7 mouse cellular contexts compared by ENCODE assay signal in genomic region chr5:122644111-122644607, GRCm38 (mm10). TPM values are rescaled to one million over a fixed set of nuclear protein-coding genes. Genes with fewer than 3 reads are reported as not detected.
DNase-seq lines count a peak whose midpoint lies in the region; ATAC-seq and TF ChIP-seq lines count a peak whose summit lies in the region.

No protein-coding gene starts in this region.

- no peaks in the 10 kb centered on the region for H3K9me3 ChIP-seq in limb, embryonic 14.5 days (ENCODE audit: control insufficient read depth, low read length)
- no peaks in the 10 kb centered on the region for H3K9me3 ChIP-seq in limb, embryonic 10.5 days (replicated peaks)
- H3K9me3 ChIP-seq in midbrain, embryonic 15.5 days, result no peaks in the 10 kb centered on the region

- H3K4me2 ChIP-seq in limb, embryonic 14.5 days (replicated peaks; ENCODE audit: low read depth, low read length, severe bottlenecking), result no peak overlapping the region
- H3K4me2 ChIP-seq in midbrain, embryonic 15.5 days, result peak overlapping the region; percentile 0; the same call in 1 of the 2 replicates

- no peak overlapping the region for H3K4me3 ChIP-seq in limb, embryonic 14.5 days (replicated peaks; ENCODE audit: low read length)
- no peak overlapping the region for H3K4me3 ChIP-seq in limb, embryonic 10.5 days
- H3K4me3 ChIP-seq in midbrain, embryonic 15.5 days, result no peak overlapping the region

- TF ChIP-seq POLR2A in limb, embryonic 14.5 days (IDR thresholded peaks at IDR 0.05; ENCODE audit: borderline replicate concordance, extremely low read depth, insufficient read depth, insufficient read length), result no peak

- no peaks in the 10 kb centered on the region for H3K36me3 ChIP-seq in limb, embryonic 14.5 days (ENCODE audit: control insufficient read depth, insufficient read depth, low read length)
- no peaks in the 10 kb centered on the region for H3K36me3 ChIP-seq in limb, embryonic 10.5 days
- no peaks in the 10 kb centered on the region for H3K36me3 ChIP-seq in midbrain, embryonic 15.5 days (replicated peaks)

- no peak overlapping the region for H3K9ac ChIP-seq in limb, embryonic 14.5 days (ENCODE audit: low read depth, low read length, severe bottlenecking)
- no peak overlapping the region for H3K9ac ChIP-seq in midbrain, embryonic 15.5 days

- H3K27me3 ChIP-seq in limb, embryonic 14.5 days (ENCODE audit: control insufficient read depth, insufficient read depth, low read length), result no peaks in the 10 kb centered on the region
- no peaks in the 10 kb centered on the region for H3K27me3 ChIP-seq in limb, embryonic 10.5 days (ENCODE audit: low read depth, poor library complexity, severe bottlenecking)
- H3K27me3 ChIP-seq in midbrain, embryonic 15.5 days (replicated peaks), result no peaks in the 10 kb centered on the region

- ATAC-seq in limb, embryonic 14.5 days (ENCODE audit: low FRiP score, low read depth), result no peak
- ATAC-seq in midbrain, embryonic 15.5 days (replicated peaks), result no peak

- WGBS in limb, embryonic 14.5 days, result 77% methylated on average over 15 of the region's 15 CpGs
- 85% methylated on average over 15 of the region's 15 CpGs for WGBS in limb, embryonic 10.5 days
- 75% methylated on average over 15 of the region's 15 CpGs for WGBS in midbrain, embryonic 15.5 days

- DNase-seq in limb, embryonic 14.5 days (ENCODE audit: low spot score), result no peak
- DNase-seq in limb, embryonic 10.5 days (ENCODE audit: low spot score), result no peak
- peak; percentile 53 for DNase-seq in T-cell, adult 2 months (ENCODE audit: low spot score)
- peak; percentile 45 for DNase-seq in heart, adult 8-10 months (ENCODE audit: low spot score)
- peak; percentile 29 to 45 for DNase-seq in kidney, postnatal 25 days
- DNase-seq in thymus, postnatal 14 days, result peak; percentile 56

- 0 out of 2 replicates have a peak overlapping the region, but pooled peaks have one; percentile 19 for H3K27ac ChIP-seq in limb, embryonic 14.5 days (replicated peaks; ENCODE audit: low read depth, low read length)
- no peak overlapping the region for H3K27ac ChIP-seq in limb, embryonic 10.5 days
- H3K27ac ChIP-seq in midbrain, embryonic 15.5 days, result no peak overlapping the region

- H3K4me1 ChIP-seq in limb, embryonic 14.5 days (ENCODE audit: control insufficient read depth, insufficient read depth, low read length), result no peaks in the 10 kb centered on the region
- 0 out of 2 replicates have a peak, but pooled peaks cover 7% of the 10 kb centered on the region for H3K4me1 ChIP-seq in limb, embryonic 10.5 days
- H3K4me1 ChIP-seq in midbrain, embryonic 15.5 days, result no peaks in the 10 kb centered on the region

RNA-seq across cellular contexts. Expression of gene P2rx7, which starts 0.4 kb away (rescaled TPM):
- polyA plus RNA-seq in limb, embryonic 14.5 days (2012; rRNA removed), result 2.9 and 3.6 TPM in 2 replicates
- polyA plus RNA-seq in limb, embryonic 14.5 days (2014; fragmentation: Nextera tagmentation; extraction: Ambion mirVana), result 1.6 and 1.7 TPM in 2 replicates
- polyA plus RNA-seq in limb, embryonic 10.5 days (2016; fragmentation: Nextera tagmentation; extraction: Ambion mirVana), result 0.08 TPM in 1 of 2 replicates, not detected in the other
- 1 to 10 TPM; 3.1 to 3.6 (median 3.4) TPM for total RNA-seq in heart, adult 8-10 months (2022)
- polyA plus RNA-seq in midbrain, embryonic 15.5 days (2015; fragmentation: Nextera tagmentation; extraction: Ambion mirVana), result 2.9 and 3.0 TPM in 2 replicates

RNA-seq across cellular contexts. Expression of gene Ift81, which starts 29.8 kb away (rescaled TPM):
- polyA plus RNA-seq in limb, embryonic 14.5 days (2012; rRNA removed), result 14.9 and 17.2 TPM in 2 replicates
- 32.7 and 41.0 TPM in 2 replicates for polyA plus RNA-seq in limb, embryonic 14.5 days (2014; fragmentation: Nextera tagmentation; extraction: Ambion mirVana)
- 35.3 and 42.2 TPM in 2 replicates for polyA plus RNA-seq in limb, embryonic 10.5 days (2016; fragmentation: Nextera tagmentation; extraction: Ambion mirVana)
- total RNA-seq in heart, adult 8-10 months (2022), result 10 to 100 TPM; 64.5 to 96.2 (median 80.6) TPM
- 64.1 and 75.6 TPM in 2 replicates for polyA plus RNA-seq in midbrain, embryonic 15.5 days (2015; fragmentation: Nextera tagmentation; extraction: Ambion mirVana)

Comparison
In these comparisons a context has a peak if more than half of its experiments do, and no peak if none do; other contexts are left out.
1. DNase-seq: peak in T-cell, adult 2 months (single experiment), heart, adult 8-10 months (single experiment), kidney, postnatal 25 days (2 of 2) and thymus, postnatal 14 days (single experiment); none in limb, embryonic 14.5 days (single experiment) and limb, embryonic 10.5 days (single experiment).